Mouse (Mus musculus) adrenal gland, adult 10 weeks (tissue): ENCODE measurements around the gene 4930556J24Rik. TPM values are rescaled to one million over a fixed set of nuclear protein-coding genes. Genes with fewer than 3 reads are reported as not detected.

Experiments used
- polyA plus RNA-seq: library from polyadenylated mRNA; stranded (reverse); fragments of 350-450 nt; fragmentation: Illumina TruSeq; extraction: RNeasy Lipid Tissue Mini Kit (QIAGEN cat#74804); gene quantifications from one replicate; pipeline ENCODE4 v1.2.3, GENCODE M21; 2014; ENCODE audit warnings: low read depth, low replicate concordance

The 4930556J24Rik gene
- not detected for polyA plus RNA-seq

GRCm38 (mm10) chr11:3976678-3977077 lies at the start of gene 4930556J24Rik:
4930556J24Rik (minus strand) TSS chr11:3976778.

DNA sequence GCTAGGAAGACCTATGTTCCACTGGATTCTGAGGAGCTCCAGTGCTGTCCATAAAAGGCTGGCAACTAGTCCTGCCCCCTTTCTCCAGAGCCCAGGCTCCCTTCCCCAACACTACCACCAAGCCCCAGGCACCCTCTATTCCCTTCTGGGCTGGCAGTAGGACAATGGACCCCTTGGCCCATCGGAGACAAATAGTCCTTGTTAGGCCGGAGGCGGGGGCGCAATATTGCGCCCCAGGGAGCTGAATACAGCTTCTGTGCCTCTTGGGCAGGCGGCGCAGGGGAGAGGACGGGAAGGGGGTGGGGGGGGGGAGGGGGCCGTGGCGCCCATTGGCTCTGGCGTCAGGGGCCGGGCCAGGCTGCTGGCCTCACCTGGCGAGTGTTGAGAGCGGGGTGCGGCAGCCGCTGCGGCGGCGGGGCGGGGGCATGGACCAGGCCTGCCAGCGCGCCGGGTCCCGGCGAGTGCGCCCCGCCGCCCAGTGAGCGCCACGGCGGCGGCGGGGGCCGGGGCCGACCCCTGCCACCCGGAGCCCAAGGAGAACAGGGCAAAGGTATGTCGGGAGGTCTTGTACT lies 6.8 kb upstream of the 4930556J24Rik start, which contains the start of gene Gal3st1:
TSS of gene Gal3st1 (plus strand) at position 346 of the 572 bp plus-strand sequence.

GRCm38 (mm10) chr11:3963610-3964415 lies 12.8 kb downstream of the 4930556J24Rik start, which contains the start of gene Pes1:
Pes1 (plus strand) TSS chr11:3963975.

GRCm38 (mm10) chr11:3931511-3932211 lies 44.9 kb downstream of the 4930556J24Rik start, which contains the start of gene Tcn2:
Tcn2 (minus strand) TSS chr11:3932159.

DNA sequence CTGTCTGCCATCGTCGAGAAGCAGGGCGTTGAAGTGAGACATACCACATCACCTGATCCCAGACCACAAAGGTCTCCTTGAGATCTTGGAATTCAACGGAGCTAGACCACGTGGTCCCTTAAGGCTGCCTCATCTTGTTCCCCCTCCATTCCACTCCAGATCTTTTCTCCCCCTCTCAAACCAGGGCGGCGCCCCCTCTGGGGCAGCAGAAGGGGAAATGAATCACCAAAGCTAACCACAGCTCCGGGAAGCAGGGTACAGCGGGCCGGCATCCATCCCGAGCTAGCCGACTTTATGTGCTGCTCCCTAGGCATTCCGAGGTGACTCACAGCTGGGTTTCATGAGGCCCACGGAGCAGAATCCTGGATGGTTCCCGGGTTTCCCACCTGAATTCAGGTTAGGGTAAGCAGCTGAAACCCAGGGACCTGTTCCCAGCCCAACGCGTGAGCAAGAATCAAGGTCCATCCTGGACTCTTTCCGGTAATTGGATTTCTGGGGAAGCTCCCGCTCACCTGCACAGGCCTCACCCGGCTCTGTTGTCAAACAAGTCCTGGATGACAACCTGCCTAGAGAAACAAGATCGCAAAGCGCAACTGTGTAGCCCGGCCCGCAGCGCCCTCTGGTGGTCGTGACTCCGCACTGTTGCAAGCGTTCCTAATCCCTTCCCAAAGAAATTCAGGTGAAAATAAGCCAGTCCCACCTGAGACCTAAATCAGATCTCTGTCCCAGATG lies 62.3 kb downstream of the 4930556J24Rik start, which contains the start of gene Slc35e4:
TSS of gene Slc35e4 (minus strand) at position 556 of the 732 bp plus-strand sequence.

GRCm38 (mm10) chr11:3894406-3895281 lies 81.9 kb downstream of the 4930556J24Rik start, which contains the start of the genes 4921536K21Rik and Dusp18:
4921536K21Rik (minus strand) TSS chr11:3895098.
Dusp18 (plus strand) TSS chr11:3895240.

Other genes with a start within 250 kb of the 4930556J24Rik start
- 0.23 TPM for gene Osbp2, start 112.9 kb downstream of the 4930556J24Rik start, polyA plus RNA-seq
- gene 4921536K21Rik, start 81.7 kb downstream of the 4930556J24Rik start, polyA plus RNA-seq = 0.64 TPM
- 4.7 TPM for gene Dusp18, start 81.5 kb downstream of the 4930556J24Rik start, polyA plus RNA-seq
- not detected for gene Slc35e4, start 62.1 kb downstream of the 4930556J24Rik start, polyA plus RNA-seq
- 8.5 TPM for gene Tcn2, start 44.6 kb downstream of the 4930556J24Rik start, polyA plus RNA-seq
- 20.8 TPM for gene Pes1, start 12.8 kb downstream of the 4930556J24Rik start, polyA plus RNA-seq
- gene Gal3st1, start 6.9 kb upstream of the 4930556J24Rik start, polyA plus RNA-seq = not detected
- 0.47 TPM for gene Sec14l4, start 54.7 kb upstream of the 4930556J24Rik start, polyA plus RNA-seq
- gene Sec14l3, start 88.1 kb upstream of the 4930556J24Rik start, polyA plus RNA-seq = not detected
- gene Mtfp1, start 118.7 kb upstream of the 4930556J24Rik start, polyA plus RNA-seq = 6.5 TPM
- gene Sec14l2, start 146.6 kb upstream of the 4930556J24Rik start, polyA plus RNA-seq = 0.82 TPM
- gene Rnf215, start 158.4 kb upstream of the 4930556J24Rik start, polyA plus RNA-seq = 4.8 TPM
- gene Ccdc157, start 183.5 kb upstream of the 4930556J24Rik start, polyA plus RNA-seq = 4.5 TPM
- 17.6 TPM for gene Sf3a1, start 183.6 kb upstream of the 4930556J24Rik start, polyA plus RNA-seq
- not detected for gene Tbc1d10a, start 210.0 kb upstream of the 4930556J24Rik start, polyA plus RNA-seq
- not detected for gene Castor1, start 241.4 kb upstream of the 4930556J24Rik start, polyA plus RNA-seq